Comparison of ENCODE assay signal across 16 mouse cellular contexts in genomic region chr12:88774666-88775065, GRCm38 (mm10). TPM values are rescaled to one million over a fixed set of nuclear protein-coding genes. Genes with fewer than 3 reads are reported as not detected.
A peak's percentile ranks its signal among the peaks of the same experiment; 100 is the strongest.
DNase-seq lines count a peak whose midpoint lies in the region.
"Had no signal": no experiment of that assay in that cellular context is flagged by ENCODE, and none has a peak within 500 bp of the region (broad histone marks: within the 10 kb centered on the region; RNA-seq: fewer than 3 reads in every experiment).

No protein-coding gene starts in this region.

- intact Hi-C loops in left cerebral cortex, postnatal 10 days (cut with DNase I): no loop called here
- intact Hi-C loops in left cerebral cortex, postnatal 14 days (cut with DNase I): no loop called here

- DNase-seq in left cerebral cortex, adult 11 months (ENCODE audit: low spot score): peak; percentile 25
- DNase-seq in left cerebral cortex, postnatal 10 days (ENCODE audit: extremely low spot score in 1 of 2, low spot score in 2 of 2): no peak
- DNase-seq in right cerebral cortex, adult 18-20 months: peak; percentile 35
- DNase-seq in right cerebral cortex, postnatal 4 days: no peak
- peak; percentile 15 to 58 for DNase-seq in left cerebral cortex, postnatal 14 days (ENCODE audit: low spot score in 2 of 2)
- DNase-seq in cerebellum, postnatal 36 days: no peak
- DNase-seq in cerebellum, adult 18-20 months: no peak
- DNase-seq: adrenal gland, adult 2 months; adrenal gland, postnatal 25 days; cerebellum, adult 2 months; cerebellum, adult 9-11 months; cerebellum, postnatal 25 days; gastrocnemius, adult 2 months; gastrocnemius, postnatal 14 days had no signal

RNA-seq across cellular contexts. Expression of gene Nrxn3, which starts 52.0 kb away (rescaled TPM):
- 100 to 1,000 TPM; 185 to 191 TPM for total RNA-seq in left cerebral cortex, postnatal 10 days (2021)
- 100 to 1,000 TPM; 202 to 209 TPM for total RNA-seq in left cerebral cortex, postnatal 14 days (2021)
- total RNA-seq: hematopoietic stem cell, adult 5-6 weeks; MEL had no signal

Comparison
In these comparisons a context has a peak if more than half of its experiments do, and no peak if none do; other contexts are left out.
1. DNase-seq: peak in left cerebral cortex, adult 11 months (single experiment), right cerebral cortex, adult 18-20 months (single experiment) and left cerebral cortex, postnatal 14 days (2 of 2); none in left cerebral cortex, postnatal 10 days (0 of 2), right cerebral cortex, postnatal 4 days (single experiment), cerebellum, postnatal 36 days (0 of 2) and cerebellum, adult 18-20 months (0 of 2).